Mouse (Mus musculus): ENCODE results near the gene Tbx20.

DNA sequence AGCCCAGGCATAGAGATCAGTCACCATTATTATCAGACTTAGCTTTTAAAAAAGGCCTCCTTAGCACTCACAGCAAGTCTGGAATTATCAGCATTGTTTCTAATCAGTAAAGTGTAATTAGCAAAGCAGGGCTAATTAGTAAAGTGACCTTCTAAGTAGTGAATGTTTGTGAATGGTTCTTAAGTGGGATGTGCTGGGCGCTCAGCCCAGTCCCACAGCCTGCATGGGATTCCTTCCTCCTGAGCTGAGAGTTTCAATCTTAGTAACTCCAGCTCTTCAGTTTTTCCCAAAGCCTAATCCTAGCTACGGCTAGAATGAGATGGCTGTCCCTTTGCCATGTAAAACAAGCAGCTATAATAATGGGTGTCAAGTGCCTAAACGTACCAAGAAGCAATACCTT is 8.2 kb upstream of the Tbx20 start:
- TF ChIP-seq CTCF (IDR thresholded peaks at IDR 0.05; ENCODE audit: low read depth) (no peak), EP300 (IDR thresholded peaks at IDR 0.05; ENCODE audit: low read depth) (no peak)

Data from liver, postnatal 0 days (tissue).